Mouse (Mus musculus) spleen, postnatal 36 days (tissue): ENCODE measurements at regions not wholly inside any gene's neighbourhood (a gene's known extent, or its start where the extent isn't known, plus 50 kb on each side); places are given as distances from the start of the nearest gene placed in this dataset.
"Not testable (repeated sequence)": the region's sequence is repeated elsewhere in the genome, so short reads cannot be mapped to it uniquely, and the experiment has no call there.

Source experiments
- DNase-seq, 2 experiments: peaks; one replicate each; pipeline ENCODE4 v3.0.0; 2022; ENCODE audit warnings: low spot score in 2 of 2, mixed read lengths in 1 of 2

GRCm38 (mm10) chr2:48315306-48315705 lies 498.6 kb upstream of the Acvr2a start:
- no peak for DNase-seq

DNA sequence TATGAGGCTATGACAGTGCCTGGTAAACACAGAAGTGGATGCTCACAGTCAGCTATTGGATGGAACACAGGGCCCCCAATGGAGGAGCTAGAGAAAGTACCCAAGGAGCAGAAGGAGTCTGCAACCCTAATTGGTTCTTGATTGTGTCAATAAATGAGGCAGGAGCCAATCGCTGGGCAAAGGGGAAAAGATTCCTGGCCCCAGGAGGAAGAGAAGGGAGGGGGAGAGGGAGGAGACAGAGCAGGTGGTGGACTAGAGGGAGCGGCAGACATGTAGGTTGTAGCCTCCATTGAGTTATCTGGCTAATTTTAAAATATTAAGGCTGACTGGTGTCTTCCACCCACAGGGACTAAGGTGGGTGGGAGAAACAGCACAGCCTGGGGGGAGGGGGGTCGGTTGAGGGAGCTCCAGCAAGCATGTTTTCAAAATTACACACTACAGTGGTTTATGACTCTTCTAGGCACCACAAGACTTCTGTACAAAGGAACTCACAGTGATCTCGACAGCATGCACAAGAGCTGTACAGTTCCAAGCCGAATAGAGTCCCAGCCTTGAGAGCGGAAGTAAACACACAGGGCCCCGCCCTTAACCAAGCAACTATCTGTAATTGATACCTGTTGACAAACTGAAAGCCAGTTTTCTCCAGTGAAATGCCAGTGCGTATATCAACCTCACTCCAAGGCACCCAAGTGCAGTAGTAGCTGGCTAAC lies 497.6 kb upstream of the Acvr2a start:
- no peak for DNase-seq

GRCm38 (mm10) chr2:48317821-48318220 lies 496.1 kb upstream of the Acvr2a start:
- DNase-seq = no peak

- no peak for DNase-seq
Measured at GRCm38 (mm10) chr2:48318384-48319030, 495.4 kb upstream of the Acvr2a start.

DNA sequence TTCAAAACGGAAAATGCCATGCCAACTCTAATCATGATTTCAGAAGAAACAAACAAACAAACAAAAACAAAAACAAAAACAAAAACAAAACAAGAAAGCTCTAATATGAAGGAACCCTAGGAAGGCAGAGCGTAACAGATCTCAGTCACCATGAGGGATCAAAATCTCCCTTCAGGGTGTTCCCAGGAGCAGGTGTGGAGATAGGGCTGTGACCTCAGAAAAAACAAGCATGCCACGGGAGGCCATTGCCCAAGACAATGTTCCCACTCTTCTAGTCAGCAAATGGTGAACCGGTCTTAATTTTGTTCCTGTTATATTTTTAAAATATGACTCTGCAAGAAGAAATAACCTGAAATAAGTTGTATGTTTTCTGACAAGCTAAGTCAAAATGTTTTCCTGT lies 492.4 kb upstream of the Acvr2a start:
- DNase-seq = no peak

GRCm38 (mm10) chr2:48322278-48322677 lies 491.6 kb upstream of the Acvr2a start:
- peak; percentile 11 to 16 for DNase-seq

DNA sequence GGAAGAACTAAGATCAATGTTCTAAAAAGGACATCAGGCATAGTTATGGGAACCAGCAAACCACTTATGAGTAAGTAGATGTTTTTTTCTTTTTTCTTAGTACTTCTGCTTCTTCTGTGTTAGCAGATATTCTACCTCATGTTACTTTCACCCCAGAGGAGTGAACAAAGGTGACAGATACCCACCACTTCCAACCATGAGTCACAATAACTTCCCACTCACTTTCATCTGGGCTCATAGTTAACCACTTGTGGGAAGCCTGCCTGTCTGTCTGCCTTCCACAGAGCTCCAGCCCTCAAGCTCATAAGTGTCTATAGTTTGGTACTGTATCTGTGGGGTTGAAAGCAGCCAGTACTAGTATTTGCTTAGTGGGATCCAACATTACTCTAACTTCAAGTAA lies 485.7 kb upstream of the Acvr2a start:
- DNase-seq = no peak

DNA sequence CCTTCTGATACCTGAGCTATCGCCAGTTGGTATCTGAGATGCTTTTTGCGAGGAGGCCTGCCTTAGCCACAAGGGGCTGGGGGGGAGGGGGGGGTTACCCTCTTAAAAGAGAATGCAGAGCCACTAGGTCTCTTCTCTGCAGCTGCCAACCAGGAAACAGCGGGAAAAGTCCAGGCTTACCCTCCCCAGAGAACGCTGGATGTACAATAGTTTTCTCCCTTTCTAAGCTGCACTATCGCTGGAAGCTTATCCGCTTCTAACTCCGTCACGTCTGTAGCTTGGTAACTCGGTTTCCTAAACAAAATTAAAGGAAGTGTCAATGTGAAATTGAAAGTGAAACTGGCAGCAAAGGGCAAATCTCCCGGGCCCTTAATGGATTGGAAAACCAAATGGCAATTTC lies 481.1 kb upstream of the Acvr2a start:
- DNase-seq = no peak

GRCm38 (mm10) chr2:48348021-48348420 lies 465.9 kb upstream of the Acvr2a start:
- no peak for DNase-seq

GRCm38 (mm10) chr2:48349794-48350193 lies 464.1 kb upstream of the Acvr2a start:
- DNase-seq = no peak

GRCm38 (mm10) chr2:48350206-48350605 lies 463.7 kb upstream of the Acvr2a start:
- no peak for DNase-seq

DNA sequence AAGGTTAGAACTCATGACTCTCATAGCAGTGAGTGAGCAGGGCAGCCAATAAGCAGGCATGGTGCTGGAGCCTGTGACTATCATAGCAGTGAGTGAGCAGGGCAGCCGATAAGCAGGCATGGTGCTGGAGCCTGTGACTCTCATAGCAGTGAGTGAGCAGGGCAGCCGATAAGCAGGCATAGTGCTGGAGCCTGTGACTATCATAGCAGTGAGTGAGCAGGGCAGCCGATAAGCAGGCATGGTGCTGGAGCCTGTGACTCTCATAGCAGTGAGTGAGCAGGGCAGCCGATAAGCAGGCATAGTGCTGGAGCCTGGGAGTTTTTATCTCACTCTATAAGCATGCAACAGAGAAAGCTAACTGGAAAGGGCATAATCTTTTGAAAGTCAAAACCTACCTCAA lies 442.3 kb upstream of the Acvr2a start:
- not testable (repeated sequence) for DNase-seq

- no peak for DNase-seq
Measured at GRCm38 (mm10) chr2:48373086-48373485, 440.8 kb upstream of the Acvr2a start.

- DNase-seq = no peak
Measured at GRCm38 (mm10) chr2:48374302-48374701, 439.6 kb upstream of the Acvr2a start.

DNA sequence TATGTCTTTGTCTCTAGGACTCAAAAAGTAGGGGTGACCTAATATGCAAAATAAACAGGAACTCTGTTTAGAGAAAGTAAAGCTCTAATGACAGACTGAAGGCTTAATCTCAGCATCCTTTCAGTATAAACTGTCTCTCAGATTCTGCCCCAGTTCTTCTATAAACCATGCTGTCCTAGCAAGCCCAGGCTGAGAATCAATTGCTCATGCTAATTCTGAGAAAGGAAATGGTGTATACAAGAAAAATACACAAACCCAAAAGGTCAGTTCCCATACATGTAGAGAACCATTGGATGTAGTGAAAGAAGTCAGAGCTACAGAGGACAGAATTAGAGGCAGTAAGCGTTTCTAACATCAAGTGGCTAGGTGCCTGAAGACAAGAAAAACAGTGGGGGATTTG lies 435.7 kb upstream of the Acvr2a start:
- no peak for DNase-seq

DNA sequence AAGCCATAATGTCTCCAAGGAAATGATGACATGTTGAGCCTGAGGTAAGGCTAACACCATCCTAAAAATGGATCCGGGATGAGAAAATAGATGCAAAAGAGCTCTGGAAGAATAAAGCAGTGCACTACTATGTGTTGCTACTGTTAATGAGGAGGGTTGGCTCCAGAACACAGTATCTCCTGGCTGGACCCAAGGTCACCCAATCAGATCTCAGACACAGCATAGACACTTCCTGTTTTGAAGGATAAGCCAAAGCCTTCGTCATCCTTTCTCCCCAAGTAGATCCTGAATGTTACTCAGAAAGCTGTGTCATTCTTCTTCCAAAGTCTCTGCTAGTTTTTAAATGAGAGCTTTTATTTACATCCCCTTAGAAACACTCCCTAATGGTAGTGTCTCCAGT lies 435.2 kb upstream of the Acvr2a start:
- DNase-seq = no peak

DNA sequence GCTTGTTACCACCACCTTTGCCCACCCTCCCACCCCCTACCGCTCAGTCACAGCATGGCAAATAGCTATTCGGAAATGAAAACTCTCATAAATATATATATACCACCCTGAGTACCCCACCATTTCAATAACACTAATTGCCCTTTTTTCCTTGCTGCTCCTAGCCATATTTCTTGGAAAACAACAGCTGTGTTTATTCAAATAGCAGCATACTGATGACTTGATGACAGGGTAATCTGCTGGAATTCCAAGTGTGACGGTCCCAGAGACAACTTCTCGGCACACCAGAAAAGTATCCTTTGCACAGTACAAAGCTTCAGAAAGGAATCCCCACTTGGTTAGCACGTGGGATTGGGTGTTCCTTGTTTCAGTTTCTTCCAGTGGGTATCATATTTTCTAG lies 433.8 kb upstream of the Acvr2a start:
- DNase-seq = no peak

- DNase-seq = no peak
Measured at GRCm38 (mm10) chr2:48380786-48381185, 433.1 kb upstream of the Acvr2a start.

DNA sequence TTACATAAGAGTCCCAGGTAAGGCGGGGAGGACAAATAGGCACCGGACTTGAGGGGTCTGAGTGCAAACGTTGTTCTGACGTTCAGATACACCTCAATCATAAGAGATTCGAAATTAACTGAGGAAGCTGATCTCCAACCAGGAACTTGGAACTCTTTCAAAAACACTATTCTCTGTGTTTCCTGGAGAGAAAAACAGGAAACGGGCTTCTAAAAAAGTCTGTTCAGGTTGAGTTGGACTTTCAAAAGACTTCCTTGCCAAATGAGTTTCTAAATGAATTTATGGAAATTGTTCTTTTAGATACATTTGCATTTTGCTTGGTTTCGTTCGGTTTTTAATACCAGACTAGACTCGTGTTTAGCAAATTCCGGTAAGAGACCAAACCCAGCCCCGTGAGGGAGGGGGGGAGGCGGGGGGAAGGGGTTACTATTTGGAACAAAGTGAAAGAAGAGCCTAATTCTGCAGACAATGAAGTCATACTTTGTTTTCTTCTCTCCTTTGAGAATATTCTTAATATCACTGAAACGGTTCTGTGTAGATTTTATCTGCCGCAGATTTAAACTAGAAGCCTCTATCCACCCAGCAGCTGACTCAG lies 432.3 kb upstream of the Acvr2a start:
- no peak for DNase-seq

- DNase-seq = no peak
Measured at GRCm38 (mm10) chr2:48398504-48398903, 415.4 kb upstream of the Acvr2a start.

- DNase-seq = no peak
Measured at GRCm38 (mm10) chr2:48399191-48399590, 414.7 kb upstream of the Acvr2a start.

GRCm38 (mm10) chr2:48402813-48403212 lies 411.1 kb upstream of the Acvr2a start:
- no peak for DNase-seq

- DNase-seq = no peak
Measured at GRCm38 (mm10) chr2:48404460-48404859, 409.4 kb upstream of the Acvr2a start.
